Mouse (Mus musculus) intestine, embryonic 16.5 days (tissue): Measurements from ENCODE around the gene Arf1. TPM values are rescaled to one million over a fixed set of nuclear protein-coding genes. Genes with fewer than 3 reads are reported as not detected.

Experiments used
- ATAC-seq: fragments of 200-750 bp; cut with Nextera tagmentation; 2 replicates; pipeline ENCODE4 v1.8.0; 2017; ENCODE audit warnings: moderate TSS enrichment, moderate library complexity
- H3K27ac ChIP-seq: fragments of 300-500 bp; sonication (generic); 2 replicates; pipeline ENCODE4 v1.5.1; 2014; ENCODE audit warnings: mild to moderate bottlenecking, low read length
- H3K27me3 ChIP-seq: fragments of 300-500 bp; sonication (generic); replicated peaks from 2 replicates; pipeline ENCODE4 v1.6.1; 2014; ENCODE audit warnings: low read length, control low read depth, mixed read lengths; ENCODE audit not compliant: control insufficient read depth, insufficient read depth
- H3K36me3 ChIP-seq: fragments of 300-500 bp; sonication (generic); 2 replicates; pipeline ENCODE4 v1.6.1; 2014; ENCODE audit warnings: low read length, control low read depth; ENCODE audit not compliant: control insufficient read depth, insufficient read depth
- H3K4me1 ChIP-seq: fragments of 300-500 bp; sonication (generic); 2 replicates; pipeline ENCODE4 v1.6.1; 2014; ENCODE audit warnings: low read length, control low read depth, mixed read lengths; ENCODE audit not compliant: control insufficient read depth, insufficient read depth
- H3K4me2 ChIP-seq: fragments of 300-500 bp; sonication (generic); 2 replicates; pipeline ENCODE4 v1.6.1; 2014; ENCODE audit warnings: low read depth, low read length, control low read depth
- H3K4me3 ChIP-seq: fragments of 300-500 bp; sonication (generic); 2 replicates; pipeline ENCODE4 v1.5.1; 2014; ENCODE audit warnings: mild to moderate bottlenecking, low read length
- H3K9ac ChIP-seq: fragments of 300-500 bp; sonication (generic); 2 replicates; pipeline ENCODE4 v1.6.1; 2014; ENCODE audit warnings: low read depth, low read length
- H3K9me3 ChIP-seq: fragments of 300-500 bp; sonication (generic); 2 replicates; pipeline ENCODE4 v1.6.1; 2016; ENCODE audit warnings: low read length, control low read depth; ENCODE audit not compliant: control insufficient read depth
- WGBS: fragments of 180-500 bp; shearing (Covaris S2); extraction: QIAGEN DNeasy Blood & Tissue Kit; methylation state at CpG from one replicate; pipeline ENCODE4 v1.1.7; 2014; 5-methylcytosine and 5-hydroxymethylcytosine counted together
- polyA plus RNA-seq: library from polyadenylated mRNA; unstranded; fragments of >200 nt; fragmentation: Nextera tagmentation; extraction: Ambion mirVana; gene quantifications from 2 replicates; pipeline ENCODE4 v1.2.1, GENCODE M21; 2015

The Arf1 gene
- polyA plus RNA-seq, 1 experiment from 2014 or later: 751 TPM

- 10% methylated on average over 7 of the region's 7 CpGs for WGBS
- no peaks in the 10 kb centered on the region for H3K36me3 ChIP-seq
- H3K27ac ChIP-seq: 0 out of 2 replicates have a peak overlapping the region, but pooled peaks have one; percentile 18
- peak overlapping the region; percentile 27 for H3K4me2 ChIP-seq
- ATAC-seq: no peak
- H3K4me3 ChIP-seq: no peak overlapping the region
- H3K4me1 ChIP-seq: peaks cover 14% of the 10 kb centered on the region
- peak overlapping the region; percentile 19; the same call in 1 of the 2 replicates for H3K9ac ChIP-seq
- no peaks in the 10 kb centered on the region for H3K9me3 ChIP-seq
- H3K27me3 ChIP-seq: no peaks in the 10 kb centered on the region
Observed at GRCm38 (mm10) chr11:59230144-59230760, 2.2 kb upstream of the Arf1 start.

- WGBS: 1% methylated on average over 40 of the region's 51 CpGs
- peak; percentile 76 for ATAC-seq
- peak overlapping the region; percentile 99 for H3K27ac ChIP-seq
- peak overlapping the region; percentile 91 for H3K4me2 ChIP-seq
- no peaks in the 10 kb centered on the region for H3K36me3 ChIP-seq
- peak overlapping the region; percentile 77 for H3K4me3 ChIP-seq
- peak overlapping the region; percentile 100 for H3K9ac ChIP-seq
- no peaks in the 10 kb centered on the region for H3K9me3 ChIP-seq
- peaks cover 34% of the 10 kb centered on the region for H3K4me1 ChIP-seq
- H3K27me3 ChIP-seq: no peaks in the 10 kb centered on the region
Observed at GRCm38 (mm10) chr11:59227604-59228121, 407 bp downstream of the Arf1 start.

- peak overlapping the region; percentile 77 for H3K4me3 ChIP-seq
- 3% methylated on average over 21 of the region's 21 CpGs for WGBS
- no peak for ATAC-seq
Observed at GRCm38 (mm10) chr11:59226787-59227603, 1.1 kb downstream of the Arf1 start.

GRCm38 (mm10) chr11:59226251-59226650, 1.8 kb downstream of the Arf1 start:
- H3K9ac ChIP-seq: peak overlapping the region; percentile 100
- 37% methylated on average over 3 of the region's 3 CpGs for WGBS

More at GRCm38 (mm10) chr11:59226787-59227603, 1.1 kb downstream of the Arf1 start:
- Histone ChIP-seq H3K4me2 (peak overlapping the region; percentile 91), H3K4me1 (peaks cover 39% of the 10 kb centered on the region), H3K27me3 (no peaks in the 10 kb centered on the region), H3K9me3 (no peaks in the 10 kb centered on the region), H3K27ac (peak overlapping the region; percentile 99), H3K36me3 (no peaks in the 10 kb centered on the region), H3K9ac (peak overlapping the region; percentile 100)

GRCm38 (mm10) chr11:59225167-59225566, 2.9 kb downstream of the Arf1 start:
- 55% methylated on average over 2 of the region's 2 CpGs for WGBS
- Histone ChIP-seq H3K4me3 (no peak overlapping the region), H3K4me1 (peaks cover 46% of the 10 kb centered on the region), H3K4me2 (peak overlapping the region; percentile 91; the same call in 1 of the 2 replicates), H3K36me3 (no peaks in the 10 kb centered on the region), H3K9me3 (no peaks in the 10 kb centered on the region), H3K27ac (no peak overlapping the region), H3K9ac (no peak overlapping the region), H3K27me3 (no peaks in the 10 kb centered on the region)
- ATAC-seq: no peak

More at GRCm38 (mm10) chr11:59226251-59226650, 1.8 kb downstream of the Arf1 start:
- peaks cover 39% of the 10 kb centered on the region for H3K4me1 ChIP-seq
- no peak overlapping the region for H3K27ac ChIP-seq
- no peaks in the 10 kb centered on the region for H3K27me3 ChIP-seq
- H3K4me2 ChIP-seq: peak overlapping the region; percentile 91
- no peaks in the 10 kb centered on the region for H3K36me3 ChIP-seq
- ATAC-seq: no peak
- H3K9me3 ChIP-seq: no peaks in the 10 kb centered on the region
- peak overlapping the region; percentile 77 for H3K4me3 ChIP-seq

- Histone ChIP-seq H3K4me3 (no peak overlapping the region), H3K9me3 (no peaks in the 10 kb centered on the region), H3K27ac (no peak overlapping the region), H3K4me2 (no peak overlapping the region), H3K9ac (no peak overlapping the region), H3K4me1 (peaks cover 49% of the 10 kb centered on the region), H3K36me3 (no peaks in the 10 kb centered on the region), H3K27me3 (no peaks in the 10 kb centered on the region)
- WGBS: 44% methylated on average over 2 of the region's 2 CpGs
- ATAC-seq: no peak
Observed at GRCm38 (mm10) chr11:59224470-59224869, 3.6 kb downstream of the Arf1 start.

- WGBS: 85% methylated on average over 3 of the region's 3 CpGs
- H3K4me3 ChIP-seq: no peak overlapping the region
- no peaks in the 10 kb centered on the region for H3K36me3 ChIP-seq
- no peak overlapping the region for H3K9ac ChIP-seq
- H3K27me3 ChIP-seq: no peaks in the 10 kb centered on the region
- no peaks in the 10 kb centered on the region for H3K9me3 ChIP-seq
- peaks cover 51% of the 10 kb centered on the region for H3K4me1 ChIP-seq
- H3K4me2 ChIP-seq: no peak overlapping the region
- ATAC-seq: no peak
- H3K27ac ChIP-seq: no peak overlapping the region
Observed at GRCm38 (mm10) chr11:59224025-59224424, 4.0 kb downstream of the Arf1 start.

GRCm38 (mm10) chr11:59222306-59222705, 5.8 kb downstream of the Arf1 start:
- no peak overlapping the region for H3K27ac ChIP-seq
- H3K27me3 ChIP-seq: no peaks in the 10 kb centered on the region
- no peaks in the 10 kb centered on the region for H3K9me3 ChIP-seq
- no peaks in the 10 kb centered on the region for H3K36me3 ChIP-seq
- no peak for ATAC-seq
- peaks cover 59% of the 10 kb centered on the region for H3K4me1 ChIP-seq
- peak overlapping the region; percentile 20; the same call in 1 of the 2 replicates for H3K4me2 ChIP-seq
- no peak overlapping the region for H3K9ac ChIP-seq
- 77% methylated on average over 4 of the region's 4 CpGs for WGBS
- no peak overlapping the region for H3K4me3 ChIP-seq

- Histone ChIP-seq H3K36me3 (no peaks in the 10 kb centered on the region), H3K4me2 (no peak overlapping the region), H3K27me3 (no peaks in the 10 kb centered on the region), H3K4me1 (peaks cover 61% of the 10 kb centered on the region), H3K27ac (no peak overlapping the region; the same call in 1 of the 2 replicates), H3K9ac (no peak overlapping the region), H3K4me3 (no peak overlapping the region), H3K9me3 (no peaks in the 10 kb centered on the region)
- no peak for ATAC-seq
Observed at GRCm38 (mm10) chr11:59221604-59222003, 6.5 kb downstream of the Arf1 start.
